Mouse (Mus musculus): Measurements from ENCODE around the gene Sdc4. TPM values are rescaled to one million over a fixed set of nuclear protein-coding genes. Genes with fewer than 3 reads are reported as not detected.

Gene Sdc4
- polyA plus RNA-seq, 1 experiment from 2014 or later = 22.6 TPM

DNA sequence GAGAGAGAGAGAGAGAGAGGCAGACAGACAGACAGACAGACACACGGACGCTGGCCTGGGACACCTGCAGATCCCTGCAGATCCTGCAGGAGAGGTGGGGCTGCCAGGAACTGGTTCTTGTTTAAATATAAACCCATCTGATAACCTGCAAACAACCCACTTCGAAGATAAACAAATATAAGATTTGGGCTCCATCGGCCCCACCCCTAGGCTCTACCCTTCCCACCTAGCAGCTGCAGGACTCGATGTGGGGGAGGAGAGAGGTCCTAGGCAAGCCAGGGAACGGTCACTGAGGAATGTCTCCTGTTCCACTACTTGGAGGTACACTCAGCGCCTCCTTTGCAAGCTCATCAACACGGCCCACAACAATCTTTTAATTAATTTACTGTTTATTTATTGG lies 5.4 kb downstream of the Sdc4 start:
- DNase-seq (ENCODE audit: low spot score) = no peak
- WGBS = 55% methylated on average over 8 of the region's 8 CpGs
- Histone ChIP-seq H3K36me3 (ENCODE audit: control insufficient read depth, insufficient read depth, low read length) (no peaks in the 10 kb centered on the region), H3K9ac (ENCODE audit: low read length) (no peak overlapping the region), H3K27me3 (ENCODE audit: control insufficient read depth, insufficient read depth, low read length) (peaks cover 2% of the 10 kb centered on the region; the same call in 1 of the 2 replicates), H3K4me2 (ENCODE audit: low read depth, severe bottlenecking) (no peak overlapping the region), H3K27ac (replicated peaks; ENCODE audit: low read depth, low read length) (no peak overlapping the region), H3K4me1 (ENCODE audit: control insufficient read depth, insufficient read depth, low read length) (peaks cover 24% of the 10 kb centered on the region), H3K4me3 (ENCODE audit: low read depth, low read length) (no peak overlapping the region), H3K9me3 (ENCODE audit: control insufficient read depth, low read length) (no peaks in the 10 kb centered on the region)
- no peak for ATAC-seq (ENCODE audit: insufficient number of reproducible peaks, low FRiP score, low TSS enrichment, low read depth)

DNA sequence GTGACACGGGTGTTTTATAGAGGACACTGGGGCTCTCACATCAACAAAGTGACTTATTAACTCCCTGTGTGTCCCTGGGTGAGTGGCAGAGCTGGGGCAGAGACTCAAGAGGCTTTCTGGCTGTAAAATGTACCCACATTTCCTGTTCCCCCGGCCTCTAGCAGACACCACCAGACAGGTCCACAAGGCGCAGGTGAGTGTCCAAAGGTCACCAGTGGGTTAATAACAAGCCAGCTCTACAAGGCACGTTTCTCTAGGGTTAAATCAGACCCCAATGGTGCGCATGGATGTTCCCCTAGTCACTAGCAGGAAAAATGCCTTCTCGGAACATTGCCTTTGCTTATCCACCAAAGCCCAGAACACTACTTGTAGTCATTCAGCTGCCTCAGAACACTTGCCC lies 6.0 kb downstream of the Sdc4 start:
- Histone ChIP-seq H3K4me3 (ENCODE audit: low read depth, low read length) (no peak overlapping the region), H3K4me2 (ENCODE audit: low read depth, severe bottlenecking) (no peak overlapping the region), H3K4me1 (ENCODE audit: control insufficient read depth, insufficient read depth, low read length) (peaks cover 27% of the 10 kb centered on the region), H3K27me3 (ENCODE audit: control insufficient read depth, insufficient read depth, low read length) (peaks cover 2% of the 10 kb centered on the region; the same call in 1 of the 2 replicates), H3K9ac (ENCODE audit: low read length) (no peak overlapping the region), H3K27ac (replicated peaks; ENCODE audit: low read depth, low read length) (no peak overlapping the region), H3K9me3 (ENCODE audit: control insufficient read depth, low read length) (no peaks in the 10 kb centered on the region), H3K36me3 (ENCODE audit: control insufficient read depth, insufficient read depth, low read length) (no peaks in the 10 kb centered on the region)
- WGBS = 50% methylated on average over 6 of the region's 6 CpGs
- DNase-seq (ENCODE audit: low spot score) (no peak), ATAC-seq (ENCODE audit: insufficient number of reproducible peaks, low FRiP score, low TSS enrichment, low read depth) (no peak)

DNA sequence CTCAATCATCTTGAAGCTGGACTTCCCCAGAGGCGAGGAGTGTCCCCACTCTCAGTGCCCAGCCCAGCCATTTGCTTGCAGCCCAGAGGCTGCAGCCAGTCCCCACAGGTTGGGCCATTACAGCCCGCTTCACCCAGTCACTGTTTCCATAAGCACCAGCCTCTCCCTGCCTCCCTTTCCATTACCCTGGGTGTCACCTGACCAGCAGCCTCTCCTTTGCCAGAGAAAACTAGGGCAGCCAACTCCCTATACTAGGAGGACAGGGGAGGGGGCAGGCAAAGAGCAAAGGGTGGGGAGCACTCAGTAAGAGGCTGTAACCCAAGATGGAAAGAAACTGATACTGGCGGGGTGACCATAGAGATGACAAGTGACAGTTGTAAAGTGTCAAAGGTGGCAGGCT lies 6.7 kb downstream of the Sdc4 start:
- ATAC-seq (ENCODE audit: insufficient number of reproducible peaks, low FRiP score, low TSS enrichment, low read depth) = no peak
- Histone ChIP-seq H3K4me2 (ENCODE audit: low read depth, severe bottlenecking) (no peak overlapping the region), H3K27ac (replicated peaks; ENCODE audit: low read depth, low read length) (peak overlapping the region; percentile 42; the same call in 1 of the 2 replicates), H3K9me3 (ENCODE audit: control insufficient read depth, low read length) (no peaks in the 10 kb centered on the region), H3K4me1 (ENCODE audit: control insufficient read depth, insufficient read depth, low read length) (peaks cover 34% of the 10 kb centered on the region), H3K4me3 (ENCODE audit: low read depth, low read length) (no peak overlapping the region), H3K27me3 (ENCODE audit: control insufficient read depth, insufficient read depth, low read length) (peaks cover 2% of the 10 kb centered on the region; the same call in 1 of the 2 replicates), H3K9ac (ENCODE audit: low read length) (no peak overlapping the region), H3K36me3 (ENCODE audit: control insufficient read depth, insufficient read depth, low read length) (no peaks in the 10 kb centered on the region)
- no peak for DNase-seq (ENCODE audit: low spot score)
- 44% methylated on average over 3 of the region's 3 CpGs for WGBS

DNA sequence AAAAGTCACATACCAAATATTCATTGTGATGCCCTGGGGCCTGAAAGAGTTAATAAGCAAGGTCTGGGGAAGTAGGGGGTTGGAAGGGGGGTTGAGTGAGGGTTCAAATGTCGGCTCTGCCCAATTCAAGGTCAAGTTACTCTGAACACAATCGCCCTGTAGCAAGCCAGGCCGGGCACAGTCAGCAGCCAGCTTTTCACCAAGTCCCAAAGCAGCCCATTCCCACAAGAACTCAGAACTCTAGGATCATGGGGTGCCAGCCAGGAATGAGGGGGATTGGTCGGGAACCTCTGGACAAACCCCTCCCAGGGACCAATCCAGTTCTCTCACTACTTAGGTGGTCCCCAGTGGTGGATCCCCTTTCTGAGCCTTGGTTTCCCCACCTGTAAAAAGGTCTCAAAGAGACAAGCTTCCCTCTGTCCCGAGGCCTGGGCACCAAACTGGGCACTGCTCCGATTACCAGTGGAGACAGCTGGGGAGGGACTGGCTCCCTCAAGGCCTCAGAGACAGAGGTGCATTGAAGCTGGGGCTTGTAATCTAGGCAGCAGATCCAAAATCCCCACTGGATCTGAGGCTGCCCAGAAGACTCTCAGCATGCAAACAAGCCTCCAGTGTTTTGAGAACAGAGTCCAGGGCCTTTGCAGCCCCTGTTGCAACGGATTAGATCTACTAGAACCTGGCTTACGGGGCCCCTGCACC lies 7.3 kb downstream of the Sdc4 start:
- Histone ChIP-seq H3K4me1 (ENCODE audit: control insufficient read depth, insufficient read depth, low read length) (peaks cover 33% of the 10 kb centered on the region), H3K4me3 (ENCODE audit: low read depth, low read length) (no peak overlapping the region), H3K4me2 (ENCODE audit: low read depth, severe bottlenecking) (no peak overlapping the region), H3K9ac (ENCODE audit: low read length) (0 out of 2 replicates have a peak overlapping the region, but pooled peaks have one; percentile 3), H3K9me3 (ENCODE audit: control insufficient read depth, low read length) (no peaks in the 10 kb centered on the region), H3K36me3 (ENCODE audit: control insufficient read depth, insufficient read depth, low read length) (no peaks in the 10 kb centered on the region), H3K27me3 (ENCODE audit: control insufficient read depth, insufficient read depth, low read length) (no peaks in the 10 kb centered on the region; the same call in 1 of the 2 replicates), H3K27ac (replicated peaks; ENCODE audit: low read depth, low read length) (peak overlapping the region; percentile 42; the same call in 1 of the 2 replicates)
- WGBS = 20% methylated on average over 8 of the region's 8 CpGs
- DNase-seq (ENCODE audit: low spot score) (no peak), ATAC-seq (ENCODE audit: insufficient number of reproducible peaks, low FRiP score, low TSS enrichment, low read depth) (no peak)

DNA sequence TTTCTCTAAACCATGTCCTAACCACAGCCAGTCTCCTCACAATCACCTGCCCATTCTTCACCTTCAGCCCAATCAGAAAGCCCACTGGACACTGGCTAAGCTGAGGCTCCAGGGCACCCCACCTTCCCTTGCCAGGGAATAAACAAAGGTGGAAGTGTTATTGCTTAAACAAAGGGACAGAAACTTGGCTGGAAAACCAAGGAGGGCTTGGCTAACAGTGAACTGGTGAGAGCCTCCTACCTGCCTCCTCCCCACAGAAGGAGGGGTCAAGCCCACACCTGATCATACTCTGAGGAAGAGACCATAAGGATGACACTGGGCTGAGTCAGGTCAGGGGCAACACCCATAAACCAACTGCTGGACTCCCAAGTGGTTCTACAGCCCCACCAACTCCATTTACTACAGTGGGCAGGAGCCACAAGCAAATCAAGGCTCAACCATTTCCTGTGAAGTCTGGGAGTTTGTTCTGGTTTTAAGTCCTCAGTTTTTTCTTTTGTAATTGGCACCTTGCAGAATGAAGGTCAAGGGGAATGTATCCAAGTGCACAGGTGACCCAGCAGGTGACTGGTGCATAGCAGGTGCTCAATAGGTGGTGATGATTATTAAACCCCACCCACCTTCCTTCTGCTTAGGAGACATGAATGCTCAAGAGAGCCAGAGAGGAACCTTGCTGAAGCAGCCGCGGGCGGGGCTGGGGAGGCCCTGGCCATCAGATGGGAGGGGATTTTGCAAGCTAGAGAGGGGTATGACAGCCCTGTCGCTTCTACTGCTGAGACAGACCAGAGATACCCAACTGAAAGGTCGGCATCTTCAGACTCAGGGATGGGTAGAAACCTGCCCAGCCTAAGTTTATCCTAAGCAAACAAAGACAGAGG lies 8.2 kb downstream of the Sdc4 start:
- whole genome bisulfite sequencing = 32% methylated on average over 5 of the region's 5 CpGs

DNA sequence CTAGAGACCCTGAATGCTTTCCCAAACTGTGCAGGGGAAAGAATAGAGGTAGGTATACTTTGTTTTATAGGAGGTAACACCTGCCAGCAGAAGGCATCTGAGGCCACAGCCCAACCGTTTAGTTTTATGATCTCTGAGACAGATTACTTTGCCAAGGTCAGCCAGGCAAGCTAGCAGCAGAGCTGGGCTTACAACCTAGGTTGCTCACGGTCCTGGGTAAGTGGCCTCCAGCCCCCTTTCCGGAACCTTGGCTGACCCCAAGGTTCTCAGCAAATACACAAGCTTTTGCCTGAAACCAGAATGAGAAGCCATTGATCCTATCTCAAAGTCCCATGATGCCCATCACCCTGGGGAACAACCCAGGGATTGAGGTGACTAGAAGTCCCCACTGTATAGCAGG lies 9.0 kb downstream of the Sdc4 start:
- Histone ChIP-seq H3K36me3 (ENCODE audit: control insufficient read depth, insufficient read depth, low read length) (no peaks in the 10 kb centered on the region), H3K4me1 (ENCODE audit: control insufficient read depth, insufficient read depth, low read length) (peaks cover 35% of the 10 kb centered on the region), H3K9me3 (ENCODE audit: control insufficient read depth, low read length) (no peaks in the 10 kb centered on the region), H3K4me2 (ENCODE audit: low read depth, severe bottlenecking) (no peak overlapping the region), H3K4me3 (ENCODE audit: low read depth, low read length) (no peak overlapping the region), H3K9ac (ENCODE audit: low read length) (no peak overlapping the region), H3K27ac (replicated peaks; ENCODE audit: low read depth, low read length) (no peak overlapping the region), H3K27me3 (ENCODE audit: control insufficient read depth, insufficient read depth, low read length) (no peaks in the 10 kb centered on the region)
- ATAC-seq (ENCODE audit: insufficient number of reproducible peaks, low FRiP score, low TSS enrichment, low read depth) = no peak
- WGBS = 46% methylated on average over 3 of the region's 3 CpGs
- DNase-seq (ENCODE audit: low spot score) = no peak

More for the DNA sequence above, 8.2 kb downstream of the Sdc4 start:
- Histone ChIP-seq H3K4me2 (ENCODE audit: low read depth, severe bottlenecking) (no peak overlapping the region), H3K27me3 (ENCODE audit: control insufficient read depth, insufficient read depth, low read length) (no peaks in the 10 kb centered on the region), H3K27ac (replicated peaks; ENCODE audit: low read depth, low read length) (no peak overlapping the region), H3K9ac (ENCODE audit: low read length) (no peak overlapping the region), H3K4me1 (ENCODE audit: control insufficient read depth, insufficient read depth, low read length) (peaks cover 36% of the 10 kb centered on the region), H3K36me3 (ENCODE audit: control insufficient read depth, insufficient read depth, low read length) (no peaks in the 10 kb centered on the region), H3K4me3 (ENCODE audit: low read depth, low read length) (no peak overlapping the region), H3K9me3 (ENCODE audit: control insufficient read depth, low read length) (no peaks in the 10 kb centered on the region)
- DNase-seq (ENCODE audit: low spot score) (no peak), ATAC-seq (ENCODE audit: insufficient number of reproducible peaks, low FRiP score, low TSS enrichment, low read depth) (no peak)

DNA sequence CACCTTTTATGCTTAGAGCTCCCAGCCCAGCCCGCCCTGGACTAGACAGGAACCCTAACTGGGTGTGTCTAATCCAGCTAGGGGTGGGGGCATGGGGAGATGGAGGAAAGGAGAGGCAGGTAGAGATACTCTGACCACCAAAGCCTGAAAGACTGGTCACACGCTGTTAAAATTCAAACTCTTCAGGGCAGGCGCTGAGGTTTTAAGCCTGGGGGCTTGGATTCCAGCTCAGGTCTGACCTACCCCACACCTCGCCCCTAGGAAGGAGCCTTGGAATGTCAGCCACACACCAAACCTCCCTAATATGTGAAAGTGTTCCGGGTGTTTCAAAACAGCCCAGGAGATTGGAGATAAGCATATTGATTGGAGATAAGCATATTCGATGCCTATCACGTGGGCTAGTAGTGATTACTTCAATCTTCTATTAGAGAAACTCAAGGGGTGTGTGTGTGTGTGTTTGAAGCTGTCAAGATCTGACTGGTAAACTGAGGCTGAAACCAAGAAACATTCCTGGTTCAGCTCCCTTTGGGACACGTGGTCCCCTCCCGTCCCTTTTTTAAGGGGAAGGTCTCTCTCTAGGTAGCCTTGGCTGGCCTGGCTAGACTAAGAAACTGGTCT lies 10.3 kb downstream of the Sdc4 start:
- Histone ChIP-seq H3K4me2 (ENCODE audit: low read depth, severe bottlenecking) (peak overlapping the region; percentile 12; the same call in 1 of the 2 replicates), H3K4me3 (ENCODE audit: low read depth, low read length) (no peak overlapping the region), H3K27me3 (ENCODE audit: control insufficient read depth, insufficient read depth, low read length) (no peaks in the 10 kb centered on the region), H3K36me3 (ENCODE audit: control insufficient read depth, insufficient read depth, low read length) (no peaks in the 10 kb centered on the region), H3K27ac (replicated peaks; ENCODE audit: low read depth, low read length) (no peak overlapping the region), H3K9me3 (ENCODE audit: control insufficient read depth, low read length) (no peaks in the 10 kb centered on the region), H3K9ac (ENCODE audit: low read length) (no peak overlapping the region), H3K4me1 (ENCODE audit: control insufficient read depth, insufficient read depth, low read length) (peaks cover 35% of the 10 kb centered on the region)
- WGBS = 77% methylated on average over 9 of the region's 9 CpGs
- DNase-seq (ENCODE audit: low spot score) = no peak
- ATAC-seq (ENCODE audit: insufficient number of reproducible peaks, low FRiP score, low TSS enrichment, low read depth) = no peak

DNA sequence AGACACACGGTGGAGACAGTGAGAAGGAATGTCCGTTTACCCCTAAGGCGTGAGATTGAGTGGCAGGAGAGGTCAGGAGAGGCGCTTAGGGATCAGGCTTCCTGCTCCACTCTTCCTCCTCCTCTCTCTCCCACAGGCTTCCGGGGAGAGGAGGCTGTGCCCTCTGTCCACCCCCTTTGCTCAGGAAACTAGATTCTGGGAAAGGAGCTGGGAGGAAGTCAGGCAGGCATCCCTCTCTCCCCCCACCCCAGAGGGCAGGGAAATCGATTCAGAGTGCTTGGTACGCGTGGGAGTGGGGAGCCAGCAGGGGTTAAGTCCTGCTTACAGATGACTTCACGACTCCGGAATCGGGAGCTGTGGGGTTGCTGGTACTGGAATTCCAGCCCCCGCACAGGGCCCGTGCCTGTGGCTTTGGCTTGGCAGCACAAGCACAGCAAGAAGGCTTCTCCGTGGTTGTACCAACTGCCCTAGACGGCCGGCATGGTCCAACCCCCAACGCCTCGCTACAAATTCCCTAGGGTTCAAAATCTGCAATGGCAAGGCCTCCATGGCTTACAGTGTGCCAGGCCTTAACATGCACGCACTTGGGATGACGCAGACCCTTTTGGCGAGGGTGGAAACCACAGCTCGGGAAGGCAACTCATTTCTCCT lies 11.0 kb downstream of the Sdc4 start:
- DNase-seq (ENCODE audit: low spot score) = no peak
- 34% methylated on average over 22 of the region's 22 CpGs for WGBS
- Histone ChIP-seq H3K36me3 (ENCODE audit: control insufficient read depth, insufficient read depth, low read length) (no peaks in the 10 kb centered on the region), H3K4me2 (ENCODE audit: low read depth, severe bottlenecking) (peak overlapping the region; percentile 12; the same call in 1 of the 2 replicates), H3K4me3 (ENCODE audit: low read depth, low read length) (no peak overlapping the region), H3K9me3 (ENCODE audit: control insufficient read depth, low read length) (no peaks in the 10 kb centered on the region), H3K27ac (replicated peaks; ENCODE audit: low read depth, low read length) (no peak overlapping the region; the same call in 1 of the 2 replicates), H3K27me3 (ENCODE audit: control insufficient read depth, insufficient read depth, low read length) (no peaks in the 10 kb centered on the region), H3K4me1 (ENCODE audit: control insufficient read depth, insufficient read depth, low read length) (peaks cover 35% of the 10 kb centered on the region), H3K9ac (ENCODE audit: low read length) (no peak overlapping the region)
- no peak for ATAC-seq (ENCODE audit: insufficient number of reproducible peaks, low FRiP score, low TSS enrichment, low read depth)

Data from limb, embryonic 11.5 days (tissue).